Mouse (Mus musculus) CD8-positive naive resting alpha-beta T cell, adult 2 months (primary cell): Measurements from ENCODE around the gene Olfr974.
"Not testable (repeated sequence)": the region's sequence is repeated elsewhere in the genome, so short reads cannot be mapped to it uniquely, and the experiment has no call there.

Source experiments
- DNase-seq, 2 experiments: peaks; one replicate each; pipeline ENCODE4 v3.0.0; 2022; ENCODE audit warnings: low read depth in 2 of 2, low spot score in 2 of 2

The Olfr974 gene

GRCm38 (mm10) chr9:39937201-39937600 lies at the start of gene Olfr974:
Gene Olfr974 (plus strand): TSS chr9:39937501.
- no peak for DNase-seq

DNA sequence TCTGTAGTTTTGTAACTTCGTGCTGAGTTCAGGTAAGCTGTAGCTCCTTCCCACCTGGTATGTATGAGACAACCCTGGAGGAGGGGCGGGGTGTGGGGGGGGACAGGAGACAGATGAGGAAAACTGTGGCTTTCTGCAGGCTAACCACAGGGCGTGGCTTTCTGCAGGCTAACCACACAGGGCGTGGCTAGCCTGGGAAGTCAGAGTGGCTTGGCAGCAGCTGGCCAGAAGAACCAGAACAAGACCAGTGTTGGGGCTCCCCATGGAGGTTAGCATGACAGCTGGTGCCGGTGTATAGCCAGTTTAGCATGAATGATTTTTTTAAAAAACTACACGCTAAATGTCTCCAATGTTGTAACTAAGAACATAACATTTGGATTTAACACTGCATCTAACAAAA lies 32.2 kb upstream of the Olfr974 start:
- no peak for DNase-seq

GRCm38 (mm10) chr9:39907036-39907435 lies 30.3 kb upstream of the Olfr974 start, which contains the start of gene Olfr229:
Gene Olfr229 (plus strand): TSS chr9:39907336.
- no peak for DNase-seq

- no peak for DNase-seq
These were observed 27.4 kb upstream of the Olfr974 start for GRCm38 (mm10) chr9:39909939-39910338.

DNA sequence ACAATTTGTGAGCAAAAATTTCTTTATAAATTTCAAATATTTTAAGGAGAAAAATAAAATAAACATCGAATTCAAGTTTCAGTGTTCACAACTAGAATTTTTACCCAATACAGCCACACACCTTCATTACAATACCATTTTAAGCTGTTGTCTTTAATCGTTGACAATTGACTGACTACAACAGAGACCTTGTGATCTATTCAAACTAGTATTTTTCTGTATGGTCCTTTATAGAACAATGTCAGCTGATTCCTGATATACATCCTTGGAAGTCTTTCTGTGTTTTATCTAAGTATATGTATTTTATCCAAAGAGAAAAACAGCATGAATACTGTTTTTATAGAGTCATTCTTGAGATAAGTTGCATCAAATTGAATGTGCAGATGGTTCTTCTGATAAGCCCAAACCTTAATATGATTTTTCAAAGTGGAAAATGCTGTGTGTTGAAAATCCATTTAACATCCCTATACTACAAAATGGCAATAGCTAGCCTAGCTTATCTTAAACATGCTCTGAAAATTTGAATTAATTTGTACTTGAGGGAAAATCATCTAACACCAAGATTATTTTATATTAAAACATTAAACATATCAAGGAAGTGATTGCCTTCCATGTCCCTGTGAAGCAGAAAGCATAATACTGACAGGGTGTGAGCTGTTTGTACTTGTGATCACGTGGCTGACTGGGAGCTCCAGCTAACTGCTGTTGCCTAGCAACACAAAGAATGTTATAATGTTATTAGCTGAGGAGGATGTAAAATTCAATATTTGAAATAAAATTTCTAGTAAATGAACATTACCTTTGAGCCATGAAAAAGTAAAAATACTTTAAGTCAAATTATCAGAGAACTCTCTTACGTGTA lies 9.1 kb upstream of the Olfr974 start:
- DNase-seq: not testable (repeated sequence)

DNA sequence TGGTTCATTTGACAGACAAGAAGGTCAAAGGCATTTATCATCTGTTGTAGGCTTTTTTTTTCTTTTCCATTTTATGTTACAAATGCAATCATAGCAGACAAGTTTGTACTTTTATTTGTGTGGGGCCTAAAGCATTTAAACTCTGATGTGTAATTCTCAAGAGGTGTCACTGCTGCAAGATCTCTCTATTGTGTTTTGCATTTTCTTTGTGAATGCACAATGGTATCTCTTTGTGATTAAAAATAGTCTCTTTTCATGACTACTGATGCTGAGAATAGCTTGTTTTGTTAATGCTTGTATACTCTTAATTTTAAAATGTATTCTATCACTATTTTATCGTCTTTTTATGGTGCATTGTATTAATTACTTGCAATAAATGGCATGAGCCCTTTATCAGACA lies 8.5 kb upstream of the Olfr974 start:
- not testable (repeated sequence) for DNase-seq

DNA sequence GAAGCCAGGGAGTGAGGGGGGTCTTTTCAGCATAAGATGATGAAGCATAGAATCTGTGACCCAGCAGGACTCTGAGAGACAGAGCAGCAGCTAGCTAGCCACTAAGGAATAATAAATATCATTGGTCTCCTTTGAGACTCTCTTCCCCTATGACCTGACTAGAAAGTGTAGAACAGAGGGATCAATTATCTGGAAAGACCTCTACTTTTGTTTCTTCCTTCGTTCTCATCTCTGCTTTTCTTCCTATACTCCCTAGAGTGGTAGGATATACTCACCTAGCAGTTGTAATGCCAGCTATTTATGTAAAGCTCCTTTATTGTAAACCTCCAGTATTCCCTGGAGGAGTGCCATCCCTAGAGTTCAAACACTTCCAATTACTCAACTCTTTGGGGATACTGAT lies 14.6 kb downstream of the Olfr974 start, which contains the start of gene Olfr975:
Olfr975 (minus strand) TSS at position 101 of the 400 bp plus-strand sequence.
- no peak for DNase-seq

GRCm38 (mm10) chr9:39961033-39961432 lies 23.7 kb downstream of the Olfr974 start, which contains the start of gene Olfr976:
Gene Olfr976 (minus strand): TSS chr9:39961133.
- DNase-seq: not testable (repeated sequence)

DNA sequence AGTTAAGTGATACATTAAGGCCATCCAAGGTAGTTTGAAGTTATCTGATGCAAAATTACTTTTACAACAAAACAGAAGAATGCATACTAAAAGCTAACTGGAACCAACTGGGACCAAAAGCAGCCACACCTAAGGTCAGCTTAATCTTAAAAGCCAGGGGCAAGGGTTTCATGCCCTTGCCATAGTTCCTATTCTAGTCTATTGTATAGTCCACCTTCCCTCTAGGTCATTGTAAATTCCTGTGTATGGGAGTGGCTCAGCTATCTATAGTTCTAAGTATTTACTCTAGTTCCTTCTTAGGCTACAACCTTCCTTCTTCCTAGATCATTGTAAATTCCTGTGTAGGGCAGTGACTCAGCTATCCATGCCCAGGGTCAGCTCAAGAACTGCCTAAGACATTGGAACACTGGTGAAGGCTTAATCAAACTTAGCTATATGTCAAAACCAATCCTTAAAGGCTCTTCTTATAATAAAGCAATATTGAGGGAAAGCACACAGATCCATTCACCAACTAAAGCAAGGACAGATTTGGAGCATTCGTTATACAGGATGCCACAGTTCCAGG lies 39.4 kb downstream of the Olfr974 start:
- not testable (repeated sequence) for DNase-seq

DNA sequence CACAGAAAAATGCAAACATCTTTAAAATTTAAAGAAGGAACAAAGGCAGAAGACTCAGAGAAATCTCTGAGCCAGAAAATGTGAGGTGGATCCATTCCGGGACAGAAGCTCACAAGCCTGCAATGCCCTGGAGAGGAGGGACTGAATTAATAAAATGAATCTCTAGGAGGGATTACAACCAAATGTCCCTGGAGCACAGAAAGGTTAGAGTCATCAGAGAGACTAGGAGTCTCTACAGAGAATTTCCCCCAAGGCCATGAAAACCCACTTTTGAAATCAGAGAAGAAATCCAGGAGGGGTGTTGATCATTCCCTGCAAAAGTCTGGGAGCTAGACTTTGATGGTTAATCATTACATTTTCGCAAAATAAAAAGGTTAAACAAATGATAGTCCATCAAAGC lies 54.5 kb downstream of the Olfr974 start, which contains the start of gene Olfr978:
Olfr978 (plus strand) TSS at position 301 of the 400 bp plus-strand sequence.
- DNase-seq: no peak
